Mouse (Mus musculus): ENCODE results near the gene Ptprm. TPM values are rescaled to one million over a fixed set of nuclear protein-coding genes. Genes with fewer than 3 reads are reported as not detected.
"Not testable (repeated sequence)": the region's sequence is repeated elsewhere in the genome, so short reads cannot be mapped to it uniquely, and the experiment has no call there.

Ptprm gene
- polyA plus RNA-seq, 1 experiment from 2014 or later, result 7.0 TPM

- no peak overlapping the region for H3K4me2 ChIP-seq (ENCODE audit: low read depth, low read length)
- no peak overlapping the region for H3K27ac ChIP-seq (ENCODE audit: low read length)
- H3K36me3 ChIP-seq (ENCODE audit: control insufficient read depth, insufficient read depth, low read length), result no peaks in the 10 kb centered on the region
- H3K4me1 ChIP-seq (ENCODE audit: control insufficient read depth, insufficient read depth, low read length), result no peaks in the 10 kb centered on the region
- H3K9ac ChIP-seq (ENCODE audit: low read depth, low read length), result no peak overlapping the region
- H3K9me3 ChIP-seq (ENCODE audit: control insufficient read depth, low read length), result no peaks in the 10 kb centered on the region
- H3K27me3 ChIP-seq (replicated peaks; ENCODE audit: control insufficient read depth, insufficient read depth, low read length), result no peaks in the 10 kb centered on the region
- 58% methylated on average over 2 of the region's 2 CpGs for WGBS
- no peak for ATAC-seq
- H3K4me3 ChIP-seq (ENCODE audit: low read length), result no peak overlapping the region
Observed at GRCm38 (mm10) chr17:66861557-66861956, 492.7 kb downstream of the Ptprm start.

GRCm38 (mm10) chr17:66858757-66859156 lies 495.5 kb downstream of the Ptprm start:
- Histone ChIP-seq H3K4me3 (ENCODE audit: low read length) (no peak overlapping the region), H3K36me3 (ENCODE audit: control insufficient read depth, insufficient read depth, low read length) (no peaks in the 10 kb centered on the region), H3K9me3 (ENCODE audit: control insufficient read depth, low read length) (no peaks in the 10 kb centered on the region), H3K4me1 (ENCODE audit: control insufficient read depth, insufficient read depth, low read length) (no peaks in the 10 kb centered on the region), H3K27ac (ENCODE audit: low read length) (no peak overlapping the region), H3K4me2 (ENCODE audit: low read depth, low read length) (no peak overlapping the region), H3K9ac (ENCODE audit: low read depth, low read length) (no peak overlapping the region), H3K27me3 (replicated peaks; ENCODE audit: control insufficient read depth, insufficient read depth, low read length) (no peaks in the 10 kb centered on the region)
- no peak for ATAC-seq

- Histone ChIP-seq H3K4me1 (ENCODE audit: control insufficient read depth, insufficient read depth, low read length) (no peaks in the 10 kb centered on the region), H3K27me3 (replicated peaks; ENCODE audit: control insufficient read depth, insufficient read depth, low read length) (no peaks in the 10 kb centered on the region), H3K27ac (ENCODE audit: low read length) (no peak overlapping the region), H3K9ac (ENCODE audit: low read depth, low read length) (no peak overlapping the region), H3K9me3 (ENCODE audit: control insufficient read depth, low read length) (no peaks in the 10 kb centered on the region), H3K4me2 (ENCODE audit: low read depth, low read length) (no peak overlapping the region), H3K4me3 (ENCODE audit: low read length) (no peak overlapping the region), H3K36me3 (ENCODE audit: control insufficient read depth, insufficient read depth, low read length) (no peaks in the 10 kb centered on the region)
- ATAC-seq, result no peak
- WGBS, result 86% methylated on average over 6 of the region's 6 CpGs
Observed at GRCm38 (mm10) chr17:66852496-66852895, 501.8 kb downstream of the Ptprm start.

GRCm38 (mm10) chr17:66847011-66847410 lies 507.2 kb downstream of the Ptprm start:
- WGBS, result 84% methylated on average over 4 of the region's 4 CpGs

GRCm38 (mm10) chr17:66822347-66822746 lies 531.9 kb downstream of the Ptprm start:
- H3K4me2 ChIP-seq (ENCODE audit: low read depth, low read length), result no peak overlapping the region
- H3K27ac ChIP-seq (ENCODE audit: low read length), result no peak overlapping the region
- H3K4me1 ChIP-seq (ENCODE audit: control insufficient read depth, insufficient read depth, low read length), result no peaks in the 10 kb centered on the region
- no peak overlapping the region for H3K9ac ChIP-seq (ENCODE audit: low read depth, low read length)
- H3K36me3 ChIP-seq (ENCODE audit: control insufficient read depth, insufficient read depth, low read length), result no peaks in the 10 kb centered on the region
- WGBS, result 66% methylated on average over 2 of the region's 2 CpGs
- no peaks in the 10 kb centered on the region for H3K27me3 ChIP-seq (replicated peaks; ENCODE audit: control insufficient read depth, insufficient read depth, low read length)
- H3K9me3 ChIP-seq (ENCODE audit: control insufficient read depth, low read length), result no peaks in the 10 kb centered on the region
- no peak for ATAC-seq
- no peak overlapping the region for H3K4me3 ChIP-seq (ENCODE audit: low read length)

More at GRCm38 (mm10) chr17:66847011-66847410, 507.2 kb downstream of the Ptprm start:
- H3K4me1 ChIP-seq (ENCODE audit: control insufficient read depth, insufficient read depth, low read length); H3K36me3 ChIP-seq (ENCODE audit: control insufficient read depth, insufficient read depth, low read length); H3K27me3 ChIP-seq (replicated peaks; ENCODE audit: control insufficient read depth, insufficient read depth, low read length); H3K9ac ChIP-seq (ENCODE audit: low read depth, low read length); H3K4me2 ChIP-seq (ENCODE audit: low read depth, low read length); H3K27ac ChIP-seq (ENCODE audit: low read length); H3K4me3 ChIP-seq (ENCODE audit: low read length); ATAC-seq; H3K9me3 ChIP-seq (ENCODE audit: control insufficient read depth, low read length): not testable (repeated sequence)

GRCm38 (mm10) chr17:66817380-66817779 lies 536.9 kb downstream of the Ptprm start:
- Histone ChIP-seq H3K9me3 (ENCODE audit: control insufficient read depth, low read length) (no peaks in the 10 kb centered on the region), H3K4me3 (ENCODE audit: low read length) (no peak overlapping the region), H3K4me2 (ENCODE audit: low read depth, low read length) (no peak overlapping the region), H3K36me3 (ENCODE audit: control insufficient read depth, insufficient read depth, low read length) (no peaks in the 10 kb centered on the region), H3K9ac (ENCODE audit: low read depth, low read length) (no peak overlapping the region), H3K27me3 (replicated peaks; ENCODE audit: control insufficient read depth, insufficient read depth, low read length) (no peaks in the 10 kb centered on the region), H3K4me1 (ENCODE audit: control insufficient read depth, insufficient read depth, low read length) (no peaks in the 10 kb centered on the region), H3K27ac (ENCODE audit: low read length) (no peak overlapping the region)
- no peak for ATAC-seq
- 43% methylated on average over 4 of the region's 4 CpGs for WGBS

GRCm38 (mm10) chr17:66815921-66816320 lies 538.3 kb downstream of the Ptprm start:
- Histone ChIP-seq H3K4me1 (ENCODE audit: control insufficient read depth, insufficient read depth, low read length) (no peaks in the 10 kb centered on the region), H3K27me3 (replicated peaks; ENCODE audit: control insufficient read depth, insufficient read depth, low read length) (no peaks in the 10 kb centered on the region), H3K36me3 (ENCODE audit: control insufficient read depth, insufficient read depth, low read length) (no peaks in the 10 kb centered on the region), H3K27ac (ENCODE audit: low read length) (no peak overlapping the region), H3K9me3 (ENCODE audit: control insufficient read depth, low read length) (no peaks in the 10 kb centered on the region), H3K9ac (ENCODE audit: low read depth, low read length) (no peak overlapping the region), H3K4me2 (ENCODE audit: low read depth, low read length) (no peak overlapping the region), H3K4me3 (ENCODE audit: low read length) (no peak overlapping the region)
- WGBS, result 49% methylated on average over 2 of the region's 2 CpGs
- ATAC-seq, result no peak

GRCm38 (mm10) chr17:66813786-66814185 lies 540.5 kb downstream of the Ptprm start:
- Histone ChIP-seq H3K36me3 (ENCODE audit: control insufficient read depth, insufficient read depth, low read length) (no peaks in the 10 kb centered on the region), H3K9me3 (ENCODE audit: control insufficient read depth, low read length) (no peaks in the 10 kb centered on the region), H3K4me2 (ENCODE audit: low read depth, low read length) (no peak overlapping the region), H3K4me1 (ENCODE audit: control insufficient read depth, insufficient read depth, low read length) (no peaks in the 10 kb centered on the region), H3K27me3 (replicated peaks; ENCODE audit: control insufficient read depth, insufficient read depth, low read length) (no peaks in the 10 kb centered on the region), H3K4me3 (ENCODE audit: low read length) (no peak overlapping the region), H3K27ac (ENCODE audit: low read length) (no peak overlapping the region), H3K9ac (ENCODE audit: low read depth, low read length) (no peak overlapping the region)
- no peak for ATAC-seq
- 82% methylated on average over 6 of the region's 6 CpGs for WGBS

- no peak overlapping the region for H3K27ac ChIP-seq (ENCODE audit: low read length)
- H3K4me3 ChIP-seq (ENCODE audit: low read length), result no peak overlapping the region
- H3K4me1 ChIP-seq (ENCODE audit: control insufficient read depth, insufficient read depth, low read length), result no peaks in the 10 kb centered on the region
- no peaks in the 10 kb centered on the region for H3K36me3 ChIP-seq (ENCODE audit: control insufficient read depth, insufficient read depth, low read length)
- no peaks in the 10 kb centered on the region for H3K9me3 ChIP-seq (ENCODE audit: control insufficient read depth, low read length)
- ATAC-seq, result no peak
- H3K9ac ChIP-seq (ENCODE audit: low read depth, low read length), result no peak overlapping the region
- H3K4me2 ChIP-seq (ENCODE audit: low read depth, low read length), result no peak overlapping the region
- WGBS, result 88% methylated on average over 10 of the region's 10 CpGs
- no peaks in the 10 kb centered on the region for H3K27me3 ChIP-seq (replicated peaks; ENCODE audit: control insufficient read depth, insufficient read depth, low read length)
Observed at GRCm38 (mm10) chr17:66813346-66813745, 540.9 kb downstream of the Ptprm start.

GRCm38 (mm10) chr17:66809786-66810185 lies 544.5 kb downstream of the Ptprm start:
- Histone ChIP-seq H3K27me3 (replicated peaks; ENCODE audit: control insufficient read depth, insufficient read depth, low read length) (no peaks in the 10 kb centered on the region), H3K27ac (ENCODE audit: low read length) (no peak overlapping the region)
- 77% methylated on average over 5 of the region's 5 CpGs for WGBS

More at GRCm38 (mm10) chr17:66809786-66810185, 544.5 kb downstream of the Ptprm start:
- H3K9ac ChIP-seq (ENCODE audit: low read depth, low read length), result no peak overlapping the region
- H3K9me3 ChIP-seq (ENCODE audit: control insufficient read depth, low read length), result no peaks in the 10 kb centered on the region
- H3K4me3 ChIP-seq (ENCODE audit: low read length), result no peak overlapping the region
- H3K36me3 ChIP-seq (ENCODE audit: control insufficient read depth, insufficient read depth, low read length), result no peaks in the 10 kb centered on the region
- no peak for ATAC-seq
- no peak overlapping the region for H3K4me2 ChIP-seq (ENCODE audit: low read depth, low read length)
- no peaks in the 10 kb centered on the region for H3K4me1 ChIP-seq (ENCODE audit: control insufficient read depth, insufficient read depth, low read length)

Data from intestine, embryonic 16.5 days (tissue).